Mouse (Mus musculus): Measurements from ENCODE around the gene P2rx7. TPM values are rescaled to one million over a fixed set of nuclear protein-coding genes. Genes with fewer than 3 reads are reported as not detected.

The P2rx7 gene
- total RNA-seq, 1 experiment, result 10.5 TPM

DNA sequence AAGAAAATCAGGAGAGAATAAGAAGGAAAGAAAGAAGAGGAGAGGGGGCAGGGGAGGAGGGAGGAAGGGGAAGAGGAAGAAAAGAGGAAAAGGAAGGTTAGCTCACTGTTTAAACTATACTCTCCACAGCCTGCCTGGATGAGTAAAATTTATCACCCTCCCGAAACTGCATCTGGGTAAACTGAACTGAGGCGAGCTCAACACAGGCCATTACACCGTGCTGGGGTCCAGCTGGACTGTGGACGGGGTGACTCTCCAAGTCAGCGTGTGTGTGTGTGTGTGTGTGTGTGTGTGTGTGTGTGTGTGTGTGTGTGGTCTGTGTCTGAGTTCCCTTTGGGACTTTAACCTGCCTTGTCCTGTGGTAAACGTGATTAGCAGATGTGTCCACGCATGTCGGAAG lies 32.3 kb downstream of the P2rx7 start:
- no peak for TF ChIP-seq ZC3H11A (IDR thresholded peaks at IDR 0.05; ENCODE audit: borderline replicate concordance, low read depth, low read length)
- TF ChIP-seq ZNF384 (IDR thresholded peaks at IDR 0.05; ENCODE audit: low read depth, low read length), result no peak
- no peak for TF ChIP-seq CHD2 (IDR thresholded peaks at IDR 0.05; ENCODE audit: low read depth, low read length)
- TF ChIP-seq HCFC1 (IDR thresholded peaks at IDR 0.05; ENCODE audit: borderline replicate concordance, insufficient read depth, low read length), result no peak
- TF ChIP-seq MAFK (IDR thresholded peaks at IDR 0.05; ENCODE audit: insufficient read depth, low read depth, low read length), result no peak
- H3K9ac ChIP-seq (ENCODE audit: insufficient read depth, low read depth, low read length, poor library complexity, severe bottlenecking), result no peak overlapping the region
- H3K27ac ChIP-seq (ENCODE audit: insufficient read depth, low read depth, low read length, poor library complexity, severe bottlenecking), result no peak overlapping the region
- H3K4me3 ChIP-seq (ENCODE audit: insufficient read depth in 1 of 2, low read depth in 1 of 2, low read length in 2 of 2, poor library complexity in 1 of 2, severe bottlenecking in 1 of 2), result no peak overlapping the region
- in situ Hi-C loops (cut with MboI; ENCODE audit: low sequenced_read_pairs in 2 of 2, unreplicated experiment in 2 of 2), result no loop called here
- no peak for DNase-seq (ENCODE audit: low read depth, low spot score)
- peaks cover 0 to 1% of the 10 kb centered on the region in 2 experiments; a peak in 1 of 4 replicates for H3K4me1 ChIP-seq (ENCODE audit: control insufficient read depth in 2 of 2, insufficient read depth in 2 of 2, low read length in 2 of 2, poor library complexity in 1 of 2)
- H3K36me3 ChIP-seq (ENCODE audit: control insufficient read depth, insufficient read depth, low read length, poor library complexity, severe bottlenecking), result no peaks in the 10 kb centered on the region
- H3K9me3 ChIP-seq (ENCODE audit: control insufficient read depth, insufficient read depth, low read depth, low read length), result no peaks in the 10 kb centered on the region

DNA sequence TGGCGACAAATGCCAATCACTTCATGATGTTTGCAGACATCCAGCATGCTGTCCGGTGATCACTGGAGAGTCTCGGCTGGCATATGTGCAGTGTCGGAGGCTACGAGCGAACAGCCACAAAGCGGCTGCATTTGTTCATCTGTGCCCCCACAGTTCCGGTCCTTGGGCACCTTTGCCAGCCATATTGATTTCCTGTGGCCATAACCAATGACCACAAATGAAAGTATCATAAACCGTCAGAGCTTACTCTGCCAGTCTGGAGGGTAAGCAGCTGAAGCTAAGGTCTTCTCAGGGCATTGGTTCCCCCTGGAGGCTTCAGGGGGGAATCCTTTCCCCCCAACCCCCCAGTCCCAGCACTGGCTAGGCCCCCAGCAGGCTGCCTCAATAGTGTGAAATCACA lies 34.3 kb downstream of the P2rx7 start:
- in situ Hi-C loops (cut with MboI; ENCODE audit: low sequenced_read_pairs in 2 of 2, unreplicated experiment in 2 of 2), result no loop called here
- Histone ChIP-seq H3K36me3 (ENCODE audit: control insufficient read depth, insufficient read depth, low read length, poor library complexity, severe bottlenecking) (no peaks in the 10 kb centered on the region), H3K4me3 (ENCODE audit: insufficient read depth in 1 of 2, low read depth in 1 of 2, low read length in 2 of 2, poor library complexity in 1 of 2, severe bottlenecking in 1 of 2) (no peak overlapping the region), H3K9ac (ENCODE audit: insufficient read depth, low read depth, low read length, poor library complexity, severe bottlenecking) (no peak overlapping the region), H3K9me3 (ENCODE audit: control insufficient read depth, insufficient read depth, low read depth, low read length) (no peaks in the 10 kb centered on the region), H3K27ac (ENCODE audit: insufficient read depth, low read depth, low read length, poor library complexity, severe bottlenecking) (no peak overlapping the region), H3K4me1 (ENCODE audit: control insufficient read depth in 2 of 2, insufficient read depth in 2 of 2, low read length in 2 of 2, poor library complexity in 1 of 2) (peaks cover 0 to 1% of the 10 kb centered on the region in 2 experiments; a peak in 1 of 4 replicates)
- TF ChIP-seq ZNF384 (IDR thresholded peaks at IDR 0.05; ENCODE audit: low read depth, low read length), result no peak
- no peak for TF ChIP-seq CHD2 (IDR thresholded peaks at IDR 0.05; ENCODE audit: low read depth, low read length)
- no peak for TF ChIP-seq MAFK (IDR thresholded peaks at IDR 0.05; ENCODE audit: insufficient read depth, low read depth, low read length)
- TF ChIP-seq ZC3H11A (IDR thresholded peaks at IDR 0.05; ENCODE audit: borderline replicate concordance, low read depth, low read length), result no peak
- DNase-seq (ENCODE audit: low read depth, low spot score), result no peak

DNA sequence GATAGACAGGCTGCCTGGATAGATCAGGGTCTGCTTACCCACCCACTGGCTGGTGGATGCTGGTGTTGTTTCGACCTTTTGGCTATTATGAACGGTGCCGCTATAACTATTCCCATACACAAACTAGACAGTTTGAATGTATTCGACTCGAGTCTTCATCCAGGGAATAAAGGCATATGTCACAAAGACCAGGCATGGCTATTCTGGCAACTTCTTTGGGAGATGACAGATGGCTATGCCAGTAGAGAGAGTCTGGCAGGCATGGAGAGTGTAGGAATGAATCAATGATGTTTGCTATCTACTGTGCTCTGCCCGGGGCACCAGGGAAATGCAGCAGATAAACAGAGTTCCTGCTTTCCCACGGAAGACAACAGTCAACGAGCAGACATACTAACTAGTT lies 36.2 kb downstream of the P2rx7 start:
- no peak overlapping the region for H3K4me3 ChIP-seq (ENCODE audit: insufficient read depth in 1 of 2, low read depth in 1 of 2, low read length in 2 of 2, poor library complexity in 1 of 2, severe bottlenecking in 1 of 2)
- no peaks in the 10 kb centered on the region for H3K36me3 ChIP-seq (ENCODE audit: control insufficient read depth, insufficient read depth, low read length, poor library complexity, severe bottlenecking)
- no peaks in the 10 kb centered on the region for H3K9me3 ChIP-seq (ENCODE audit: control insufficient read depth, insufficient read depth, low read depth, low read length)
- TF ChIP-seq MAFK (IDR thresholded peaks at IDR 0.05; ENCODE audit: insufficient read depth, low read depth, low read length) (no peak), HCFC1 (IDR thresholded peaks at IDR 0.05; ENCODE audit: borderline replicate concordance, insufficient read depth, low read length) (no peak), ZC3H11A (IDR thresholded peaks at IDR 0.05; ENCODE audit: borderline replicate concordance, low read depth, low read length) (no peak), CHD2 (IDR thresholded peaks at IDR 0.05; ENCODE audit: low read depth, low read length) (no peak), ZNF384 (IDR thresholded peaks at IDR 0.05; ENCODE audit: low read depth, low read length) (no peak)
- no peak overlapping the region for H3K27ac ChIP-seq (ENCODE audit: insufficient read depth, low read depth, low read length, poor library complexity, severe bottlenecking)
- no peak for DNase-seq (ENCODE audit: low read depth, low spot score)
- no peak overlapping the region for H3K9ac ChIP-seq (ENCODE audit: insufficient read depth, low read depth, low read length, poor library complexity, severe bottlenecking)
- in situ Hi-C loops (cut with MboI; ENCODE audit: low sequenced_read_pairs in 2 of 2, unreplicated experiment in 2 of 2), result no loop called here
- peaks cover 0 to 1% of the 10 kb centered on the region in 2 experiments; a peak in 1 of 4 replicates for H3K4me1 ChIP-seq (ENCODE audit: control insufficient read depth in 2 of 2, insufficient read depth in 2 of 2, low read length in 2 of 2, poor library complexity in 1 of 2)

DNA sequence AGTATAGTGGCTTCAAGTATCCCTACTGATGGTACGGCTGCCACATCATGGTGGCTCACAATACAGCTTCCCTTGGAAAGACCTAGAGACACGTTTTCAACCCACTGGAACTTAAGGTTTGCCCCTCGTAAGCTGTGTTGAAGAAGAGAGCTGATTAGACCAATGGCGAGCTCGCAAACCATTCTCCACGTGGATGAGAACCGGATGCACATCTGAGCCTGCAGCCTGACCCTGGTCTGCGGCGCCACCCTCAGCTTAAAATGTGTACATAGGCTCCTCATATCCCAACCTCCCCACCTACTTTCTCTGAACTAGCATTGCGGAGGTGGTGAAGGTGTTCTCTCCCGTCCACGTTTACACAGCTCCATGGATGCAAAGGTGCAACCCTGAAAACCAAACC lies 37.6 kb downstream of the P2rx7 start:
- H3K4me3 ChIP-seq (ENCODE audit: insufficient read depth in 1 of 2, low read depth in 1 of 2, low read length in 2 of 2, poor library complexity in 1 of 2, severe bottlenecking in 1 of 2), result no peak overlapping the region
- H3K27ac ChIP-seq (ENCODE audit: insufficient read depth, low read depth, low read length, poor library complexity, severe bottlenecking), result no peak overlapping the region
- no peaks in the 10 kb centered on the region for H3K9me3 ChIP-seq (ENCODE audit: control insufficient read depth, insufficient read depth, low read depth, low read length)
- DNase-seq (ENCODE audit: low read depth, low spot score), result no peak
- H3K9ac ChIP-seq (ENCODE audit: insufficient read depth, low read depth, low read length, poor library complexity, severe bottlenecking), result no peak overlapping the region
- in situ Hi-C loops (cut with MboI; ENCODE audit: low sequenced_read_pairs in 2 of 2, unreplicated experiment in 2 of 2), result no loop called here
- H3K36me3 ChIP-seq (ENCODE audit: control insufficient read depth, insufficient read depth, low read length, poor library complexity, severe bottlenecking), result no peaks in the 10 kb centered on the region
- TF ChIP-seq ZC3H11A (IDR thresholded peaks at IDR 0.05; ENCODE audit: borderline replicate concordance, low read depth, low read length) (no peak), MAFK (IDR thresholded peaks at IDR 0.05; ENCODE audit: insufficient read depth, low read depth, low read length) (no peak), CHD2 (IDR thresholded peaks at IDR 0.05; ENCODE audit: low read depth, low read length) (no peak), HCFC1 (IDR thresholded peaks at IDR 0.05; ENCODE audit: borderline replicate concordance, insufficient read depth, low read length) (no peak), ZNF384 (IDR thresholded peaks at IDR 0.05; ENCODE audit: low read depth, low read length) (no peak)
- no peaks in the 10 kb centered on the region; a peak in 1 of 4 replicates for H3K4me1 ChIP-seq (ENCODE audit: control insufficient read depth in 2 of 2, insufficient read depth in 2 of 2, low read length in 2 of 2, poor library complexity in 1 of 2)

DNA sequence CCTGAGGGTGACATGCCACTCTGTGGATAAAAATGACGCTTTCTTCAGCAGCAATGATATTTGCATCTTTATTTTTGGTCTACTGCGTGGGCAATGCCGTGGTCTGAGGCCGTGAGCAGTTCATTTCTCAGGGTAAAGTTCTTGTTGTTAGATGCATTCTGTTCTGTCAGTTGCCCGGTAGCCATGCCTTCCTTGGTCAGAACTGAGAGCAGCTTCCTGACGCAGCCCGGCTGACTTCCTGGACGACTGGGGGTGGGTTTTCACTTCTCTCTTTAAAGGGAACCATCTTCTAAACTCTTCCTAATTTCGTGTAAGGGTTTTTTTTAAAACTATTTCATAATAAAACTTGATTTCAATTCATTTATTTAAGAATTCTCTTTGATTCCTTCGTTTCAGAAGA lies 40.2 kb downstream of the P2rx7 start:
- Histone ChIP-seq H3K9ac (ENCODE audit: insufficient read depth, low read depth, low read length, poor library complexity, severe bottlenecking) (no peak overlapping the region), H3K4me1 (ENCODE audit: control insufficient read depth in 2 of 2, insufficient read depth in 2 of 2, low read length in 2 of 2, poor library complexity in 1 of 2) (no peaks in the 10 kb centered on the region; a peak in 1 of 4 replicates), H3K4me3 (ENCODE audit: insufficient read depth in 1 of 2, low read depth in 1 of 2, low read length in 2 of 2, poor library complexity in 1 of 2, severe bottlenecking in 1 of 2) (no peak overlapping the region), H3K9me3 (ENCODE audit: control insufficient read depth, insufficient read depth, low read depth, low read length) (no peaks in the 10 kb centered on the region), H3K36me3 (ENCODE audit: control insufficient read depth, insufficient read depth, low read length, poor library complexity, severe bottlenecking) (no peaks in the 10 kb centered on the region), H3K27ac (ENCODE audit: insufficient read depth, low read depth, low read length, poor library complexity, severe bottlenecking) (no peak overlapping the region)
- TF ChIP-seq ZNF384 (IDR thresholded peaks at IDR 0.05; ENCODE audit: low read depth, low read length) (no peak), HCFC1 (IDR thresholded peaks at IDR 0.05; ENCODE audit: borderline replicate concordance, insufficient read depth, low read length) (no peak), ZC3H11A (IDR thresholded peaks at IDR 0.05; ENCODE audit: borderline replicate concordance, low read depth, low read length) (no peak), MAFK (IDR thresholded peaks at IDR 0.05; ENCODE audit: insufficient read depth, low read depth, low read length) (no peak), CHD2 (IDR thresholded peaks at IDR 0.05; ENCODE audit: low read depth, low read length) (no peak)
- no peak for DNase-seq (ENCODE audit: low read depth, low spot score)
- in situ Hi-C loops (cut with MboI; ENCODE audit: low sequenced_read_pairs in 2 of 2, unreplicated experiment in 2 of 2), result no loop called here
